Mouse (Mus musculus): ENCODE measurements at regions not wholly inside any gene's neighbourhood (a gene's known extent, or its start where the extent isn't known, plus 50 kb on each side); places are given as distances from the start of the nearest gene placed in this dataset.

GRCm38 (mm10) chr16:51675101-51675500 lies 355.9 kb upstream of the Cblb start:
- DNase-seq (ENCODE audit: low read depth in 2 of 2, low spot score in 2 of 2) = peak; percentile 30 to 45

GRCm38 (mm10) chr16:51675988-51676387 lies 355.0 kb upstream of the Cblb start:
- no peak for DNase-seq (ENCODE audit: low read depth in 2 of 2, low spot score in 2 of 2)

GRCm38 (mm10) chr16:51690861-51691260 lies 340.2 kb upstream of the Cblb start:
- DNase-seq (ENCODE audit: low read depth in 2 of 2, low spot score in 2 of 2) = peak; percentile 54 to 67

- peak; percentile 32 to 38 for DNase-seq (ENCODE audit: low read depth in 2 of 2, low spot score in 2 of 2)
Measured at GRCm38 (mm10) chr16:51705026-51705425, 326.0 kb upstream of the Cblb start.

GRCm38 (mm10) chr16:51718695-51719094 lies 312.3 kb upstream of the Cblb start:
- DNase-seq (ENCODE audit: low read depth in 2 of 2, low spot score in 2 of 2) = peak in 1 of 2 experiments; percentile 12

- DNase-seq (ENCODE audit: low read depth in 2 of 2, low spot score in 2 of 2) = peak in 1 of 2 experiments; percentile 17
Measured at GRCm38 (mm10) chr16:51719637-51720036, 311.4 kb upstream of the Cblb start.

GRCm38 (mm10) chr16:51722682-51723081 lies 308.3 kb upstream of the Cblb start:
- no peak for DNase-seq (ENCODE audit: low read depth in 2 of 2, low spot score in 2 of 2)

- no peak for DNase-seq (ENCODE audit: low read depth in 2 of 2, low spot score in 2 of 2)
Measured at GRCm38 (mm10) chr16:51741875-51742274, 289.1 kb upstream of the Cblb start.

GRCm38 (mm10) chr16:51751878-51752277 lies 279.1 kb upstream of the Cblb start:
- DNase-seq (ENCODE audit: low read depth in 2 of 2, low spot score in 2 of 2) = no peak

GRCm38 (mm10) chr16:51758361-51759227 lies 272.4 kb upstream of the Cblb start:
- DNase-seq (ENCODE audit: low read depth in 2 of 2, low spot score in 2 of 2) = no peak

- no peak for DNase-seq (ENCODE audit: low read depth in 2 of 2, low spot score in 2 of 2)
Measured at GRCm38 (mm10) chr16:51759228-51759647, 271.8 kb upstream of the Cblb start.

- no peak for DNase-seq (ENCODE audit: low read depth in 2 of 2, low spot score in 2 of 2)
Measured at GRCm38 (mm10) chr16:51767556-51767955, 263.5 kb upstream of the Cblb start.

- DNase-seq (ENCODE audit: low read depth in 2 of 2, low spot score in 2 of 2) = no peak
Measured at GRCm38 (mm10) chr16:51778920-51779319, 252.1 kb upstream of the Cblb start.

GRCm38 (mm10) chr16:51795003-51795402 lies 236.0 kb upstream of the Cblb start:
- no peak for DNase-seq (ENCODE audit: low read depth in 2 of 2, low spot score in 2 of 2)

GRCm38 (mm10) chr16:51807323-51807722 lies 223.7 kb upstream of the Cblb start:
- DNase-seq (ENCODE audit: low read depth in 2 of 2, low spot score in 2 of 2) = peak in 1 of 2 experiments; percentile 34

GRCm38 (mm10) chr16:51809120-51809519 lies 221.9 kb upstream of the Cblb start:
- DNase-seq (ENCODE audit: low read depth in 2 of 2, low spot score in 2 of 2) = no peak

GRCm38 (mm10) chr16:51811073-51811472 lies 220.0 kb upstream of the Cblb start:
- DNase-seq (ENCODE audit: low read depth in 2 of 2, low spot score in 2 of 2) = no peak

GRCm38 (mm10) chr16:51842770-51843169 lies 188.3 kb upstream of the Cblb start:
- DNase-seq (ENCODE audit: low read depth in 2 of 2, low spot score in 2 of 2) = no peak

- DNase-seq (ENCODE audit: low read depth in 2 of 2, low spot score in 2 of 2) = no peak
Measured at GRCm38 (mm10) chr16:51845539-51845938, 185.5 kb upstream of the Cblb start.

- no peak for DNase-seq (ENCODE audit: low read depth in 2 of 2, low spot score in 2 of 2)
Measured at GRCm38 (mm10) chr16:51880711-51881110, 150.3 kb upstream of the Cblb start.

- DNase-seq (ENCODE audit: low read depth in 2 of 2, low spot score in 2 of 2) = no peak
Measured at GRCm38 (mm10) chr16:51881127-51881526, 149.9 kb upstream of the Cblb start.

GRCm38 (mm10) chr16:51883813-51884212 lies 147.2 kb upstream of the Cblb start:
- no peak for DNase-seq (ENCODE audit: low read depth in 2 of 2, low spot score in 2 of 2)

- no peak for DNase-seq (ENCODE audit: low read depth in 2 of 2, low spot score in 2 of 2)
Measured at GRCm38 (mm10) chr16:51887496-51887895, 143.5 kb upstream of the Cblb start.
